Mouse (Mus musculus): ENCODE data around the gene Rmi2.

GRCm38 (mm10) chr16:10939932-10940331 is 105.1 kb downstream of the Rmi2 start:
- TF ChIP-seq EP300 (IDR thresholded peaks at IDR 0.05; ENCODE audit: insufficient read depth, low read depth, low read length) (no peak), POLR2A (IDR thresholded peaks at IDR 0.05; ENCODE audit: insufficient read depth, low read length) (no peak)
